Mouse (Mus musculus) CH12.LX (cell line): ENCODE data around the gene Pbld1. TPM values are rescaled to one million over a fixed set of nuclear protein-coding genes. Genes with fewer than 3 reads are reported as not detected.

Source experiments
- DNase-seq: peaks from one replicate; pipeline ENCODE4 v3.0.0-alpha.2; 2013; ENCODE audit errors: extremely low read depth
- H3K27ac ChIP-seq: 2 replicates; pipeline ENCODE4 v1.5.1; 2012; ENCODE audit warnings: low read depth, mild to moderate bottlenecking, control low read depth, moderate library complexity; ENCODE audit not compliant: insufficient read depth
- H3K27me3 ChIP-seq: replicated peaks from 2 replicates; pipeline ENCODE3; 2012; ENCODE audit warnings: inconsistent platforms
- H3K36me3 ChIP-seq, 2 experiments: replicated peaks in 1 of 2; 2 replicates each; pipeline versions ENCODE3 to v1.6.1; 2012; ENCODE audit warnings: inconsistent platforms in 1 of 2, low read length in 1 of 2, mild to moderate bottlenecking in 1 of 2, mixed read lengths in 1 of 2, moderate library complexity in 1 of 2; ENCODE audit not compliant: control insufficient read depth in 1 of 2, insufficient read depth in 1 of 2
- H3K4me1 ChIP-seq, 2 experiments: 2 replicates each; pipeline ENCODE4 v1.6.1; 2012; ENCODE audit warnings: inconsistent platforms in 1 of 2, moderate library complexity in 1 of 2; ENCODE audit not compliant: insufficient read depth in 2 of 2, control insufficient read depth in 1 of 2
- H3K4me2 ChIP-seq: 2 replicates; pipeline ENCODE4 v1.6.1; 2012; ENCODE audit warnings: low read depth, mild to moderate bottlenecking, control low read depth; ENCODE audit not compliant: poor library complexity, insufficient read depth, severe bottlenecking
- H3K4me3 ChIP-seq, 3 experiments: fragments of 150-350 bp in 1 of 3; sonication (generic) in 1 of 3; replicated peaks in 1 of 3; 2 replicates each; pipeline versions ENCODE3 to v1.5.1; 2011 to 2012; ENCODE audit warnings: low read depth in 2 of 3, low read length in 2 of 3, mild to moderate bottlenecking in 2 of 3, moderate library complexity in 2 of 3, control low read depth in 1 of 3, improper control_type of control experiment in 1 of 3, inconsistent platforms in 1 of 3, mixed read lengths in 1 of 3; ENCODE audit not compliant: poor library complexity in 1 of 3
- H3K79me2 ChIP-seq: replicated peaks from 2 replicates; pipeline ENCODE4 v1.6.1; 2012; ENCODE audit warnings: mild to moderate bottlenecking, moderate library complexity; ENCODE audit not compliant: control insufficient read depth, poor library complexity, insufficient read depth, severe bottlenecking; ENCODE audit errors: extremely low read depth
- H3K9ac ChIP-seq: 2 replicates; pipeline ENCODE4 v1.6.1; 2012; ENCODE audit warnings: low read depth, mild to moderate bottlenecking, control low read depth, moderate library complexity; ENCODE audit not compliant: insufficient read depth
- H3K9me3 ChIP-seq: replicated peaks from 2 replicates; pipeline ENCODE3; 2012; ENCODE audit warnings: low read length, inconsistent platforms, mixed read lengths
- BHLHE40 ChIP-seq: IDR thresholded peaks from 2 replicates; pipeline ENCODE4 v1.6.1; 2011; ENCODE audit warnings: mild to moderate bottlenecking, low read depth, low read length, improper control_type of control experiment
- CHD2 ChIP-seq: IDR thresholded peaks from 2 replicates; pipeline ENCODE4 v1.6.1; 2011; ENCODE audit warnings: low read length, improper control_type of control experiment
- ELF1 ChIP-seq: IDR thresholded peaks from 2 replicates; pipeline ENCODE4 v1.6.1; 2014; ENCODE audit warnings: low read depth, mild to moderate bottlenecking, inconsistent platforms, low read length, improper control_type of control experiment
- EP300 ChIP-seq: IDR thresholded peaks from 2 replicates; pipeline ENCODE4 v1.6.1; 2011; ENCODE audit warnings: low read length, improper control_type of control experiment
- ETS1 ChIP-seq: conservative IDR thresholded peaks from 2 replicates; pipeline ENCODE4 v1.6.1; 2012; ENCODE audit warnings: low read depth, mild to moderate bottlenecking, inconsistent platforms, low read length, improper control_type of control experiment, moderate library complexity
- GABPA ChIP-seq: IDR thresholded peaks from 2 replicates; pipeline ENCODE4 v1.6.1; 2012; ENCODE audit warnings: low read depth, low read length, improper control_type of control experiment, inconsistent platforms; ENCODE audit not compliant: insufficient replicate concordance
- HCFC1 ChIP-seq: IDR thresholded peaks from 2 replicates; pipeline ENCODE4 v1.6.1; 2012; ENCODE audit warnings: low read depth, mild to moderate bottlenecking, inconsistent platforms, low read length, improper control_type of control experiment
- IRF4 ChIP-seq: IDR thresholded peaks from 2 replicates; pipeline ENCODE4 v1.6.1; 2014; ENCODE audit warnings: low read depth, mild to moderate bottlenecking, inconsistent platforms, low read length, improper control_type of control experiment
- JUND ChIP-seq: conservative IDR thresholded peaks from 2 replicates; pipeline ENCODE4 v1.6.1; 2011; ENCODE audit warnings: low read depth, low read length, improper control_type of control experiment
- KAT2A ChIP-seq: IDR thresholded peaks from 2 replicates; pipeline ENCODE4 v1.6.1; 2012; ENCODE audit warnings: low read length, improper control_type of control experiment, inconsistent platforms; ENCODE audit not compliant: insufficient replicate concordance
- MAX ChIP-seq: IDR thresholded peaks from 2 replicates; pipeline ENCODE4 v1.6.1; 2011; ENCODE audit warnings: low read length, improper control_type of control experiment
- MAZ ChIP-seq: IDR thresholded peaks from 2 replicates; pipeline ENCODE4 v1.6.1; 2012; ENCODE audit warnings: low read depth, mild to moderate bottlenecking, inconsistent platforms, low read length, improper control_type of control experiment, moderate library complexity
- MEF2A ChIP-seq: IDR thresholded peaks from 2 replicates; pipeline ENCODE4 v1.6.1; 2014; ENCODE audit warnings: low read depth, mild to moderate bottlenecking, inconsistent platforms, low read length, improper control_type of control experiment, borderline replicate concordance
- MYC ChIP-seq: IDR thresholded peaks from 2 replicates; pipeline ENCODE4 v1.6.1; 2011; ENCODE audit warnings: low read depth, mild to moderate bottlenecking, improper control_type of control experiment, low read length
- NELFE ChIP-seq: IDR thresholded peaks from 2 replicates; pipeline ENCODE4 v1.6.1; 2011; ENCODE audit warnings: low read depth, low read length, improper control_type of control experiment
- PAX5 ChIP-seq: IDR thresholded peaks from 2 replicates; pipeline ENCODE4 v1.6.1; 2012; ENCODE audit warnings: low read length, inconsistent platforms, mixed read lengths
- POLR2A ChIP-seq: IDR thresholded peaks from 2 replicates; pipeline ENCODE4 v1.6.1; 2011; ENCODE audit warnings: low read depth, mild to moderate bottlenecking, improper control_type of control experiment, low read length
- POLR2AphosphoS2 ChIP-seq: IDR thresholded peaks from 2 replicates; pipeline ENCODE4 v1.6.1; 2011; ENCODE audit warnings: low read depth, low read length, improper control_type of control experiment
- RCOR1 ChIP-seq: conservative IDR thresholded peaks from 2 replicates; pipeline ENCODE4 v1.6.1; 2012; ENCODE audit warnings: low read depth, mild to moderate bottlenecking, inconsistent platforms, low read length, improper control_type of control experiment
- UBTF ChIP-seq: IDR thresholded peaks from 2 replicates; pipeline ENCODE4 v1.6.1; 2012; ENCODE audit warnings: low read depth, mild to moderate bottlenecking, inconsistent platforms, low read length, improper control_type of control experiment, moderate library complexity
- USF1 ChIP-seq: IDR thresholded peaks from 2 replicates; pipeline ENCODE4 v1.6.1; 2014; ENCODE audit warnings: low read depth, mild to moderate bottlenecking, inconsistent platforms, low read length, improper control_type of control experiment
- ZC3H11A ChIP-seq: IDR thresholded peaks from 2 replicates; pipeline ENCODE4 v1.6.1; 2012; ENCODE audit warnings: low read depth, mild to moderate bottlenecking, inconsistent platforms, low read length, improper control_type of control experiment
- ZKSCAN1 ChIP-seq: IDR thresholded peaks from 2 replicates; pipeline ENCODE4 v1.6.1; 2012; ENCODE audit warnings: low read depth, inconsistent platforms, low read length, improper control_type of control experiment, borderline replicate concordance
- dilution Hi-C: fragments of 300-500 bp; cut with MboI; formaldehyde crosslinking; loops from 2 replicates; pipeline ENCODE4 v1.14.3; 2020; ENCODE audit warnings: low sequenced_read_pairs; ENCODE audit not compliant: extremely low pct_unique_long_range_greater_than_20kb, extremely low pct_ligation_motif_present
- in situ Hi-C: fragments of 300-500 bp; cut with MboI; formaldehyde crosslinking; loops from 3 replicates; pipeline ENCODE4 v1.14.3; 2019; ENCODE audit warnings: low sequenced_read_pairs, low pct_ligation_motif_present, low pct_unique_long_range_greater_than_20kb, mixed read lengths
- polyA plus RNA-seq: library from polyadenylated mRNA; unstranded; fragments of >175 nt; gene quantifications from 2 replicates; pipeline ENCODE4 v1.2.1, GENCODE M21; 2012; ENCODE audit warnings: low read depth; ENCODE audit not compliant: insufficient read length
- total RNA-seq, 2 experiments: library from RNA; depleted of rRNA; stranded (reverse); fragments of 300-350 nt in 1 of 2; fragments of >200 nt in 1 of 2; gene quantifications; 2 replicates each; pipeline ENCODE4 v1.2.3; 2012 to 2014

Gene Pbld1
- total and polyA plus RNA-seq, 3 experiments: 0.04 to 0.49 TPM; not detected in 1

DNA sequence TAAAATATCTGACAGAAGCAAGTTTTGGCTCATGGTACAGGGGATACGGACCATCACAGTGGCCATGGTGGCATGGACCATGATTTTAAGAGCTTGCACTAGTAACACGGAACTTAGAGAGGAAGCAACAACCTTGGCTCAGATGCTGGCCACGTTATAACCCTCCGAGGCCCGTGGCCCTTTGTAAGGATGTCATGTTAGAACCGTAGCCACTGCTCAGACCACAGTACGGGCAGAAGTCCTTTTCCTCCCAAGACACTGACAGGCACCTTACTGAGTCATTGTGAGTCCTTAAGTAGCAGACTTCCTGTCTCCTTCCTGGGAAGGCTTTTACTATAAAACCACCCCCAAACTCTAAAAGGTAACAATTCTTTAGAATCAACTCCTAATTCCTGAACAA is 8.7 kb upstream of the Pbld1 start:
- H3K9me3 ChIP-seq: no peaks in the 10 kb centered on the region
- H3K4me3 ChIP-seq: no peak overlapping the region
- H3K4me1 ChIP-seq: peaks cover 9 to 29% of the 10 kb centered on the region in 2 experiments; a peak in 3 of 4 replicates
- H3K27ac ChIP-seq: no peak overlapping the region
- dilution Hi-C loops: no loop called here
- no peaks in the 10 kb centered on the region for H3K27me3 ChIP-seq
- no peaks in the 10 kb centered on the region for H3K79me2 ChIP-seq
- no peak for DNase-seq
- no peak overlapping the region for H3K4me2 ChIP-seq
- H3K9ac ChIP-seq: no peak overlapping the region
- in situ Hi-C loops: no loop called here
- H3K36me3 ChIP-seq: no peaks in the 10 kb centered on the region
- no peak for TF ChIP-seq GABPA
- no peak for TF ChIP-seq ELF1
- TF ChIP-seq POLR2A: no peak
- no peak for TF ChIP-seq USF1
- no peak for TF ChIP-seq KAT2A
- TF ChIP-seq NELFE: no peak
- no peak for TF ChIP-seq CHD2
- TF ChIP-seq MYC: no peak
- no peak for TF ChIP-seq ETS1
- TF ChIP-seq HCFC1: no peak
- no peak for TF ChIP-seq ZKSCAN1
- TF ChIP-seq IRF4: no peak

GRCm38 (mm10) chr10:63052011-63052410 is 8.0 kb upstream of the Pbld1 start:
- Histone ChIP-seq H3K27me3 (no peaks in the 10 kb centered on the region), H3K79me2 (no peaks in the 10 kb centered on the region), H3K4me2 (no peak overlapping the region), H3K9ac (no peak overlapping the region), H3K4me3 (no peak overlapping the region), H3K9me3 (no peaks in the 10 kb centered on the region), H3K36me3 (no peaks in the 10 kb centered on the region), H3K27ac (no peak overlapping the region), H3K4me1 (peaks cover 9 to 28% of the 10 kb centered on the region in 2 experiments; a peak in 3 of 4 replicates)
- in situ Hi-C loops: no loop called here
- DNase-seq: no peak
- dilution Hi-C loops: no loop called here
- TF ChIP-seq MAZ: no peak
- no peak for TF ChIP-seq UBTF
- no peak for TF ChIP-seq BHLHE40
- TF ChIP-seq ZKSCAN1: no peak
- TF ChIP-seq PAX5: no peak
- no peak for TF ChIP-seq ZC3H11A
- TF ChIP-seq RCOR1: no peak
- TF ChIP-seq JUND: no peak
- TF ChIP-seq MEF2A: no peak
- no peak for TF ChIP-seq KAT2A
- TF ChIP-seq ETS1: no peak
- no peak for TF ChIP-seq EP300
- no peak for TF ChIP-seq MAX
- no peak for TF ChIP-seq POLR2AphosphoS2
